Mouse (Mus musculus): ENCODE measurements around the gene Kdm4b. TPM values are rescaled to one million over a fixed set of nuclear protein-coding genes. Genes with fewer than 3 reads are reported as not detected.

Gene Kdm4b
- not detected in 2 replicates for polyA plus RNA-seq (2012; ENCODE audit: insufficient read depth, insufficient read length, low replicate concordance, missing spikeins)

DNA sequence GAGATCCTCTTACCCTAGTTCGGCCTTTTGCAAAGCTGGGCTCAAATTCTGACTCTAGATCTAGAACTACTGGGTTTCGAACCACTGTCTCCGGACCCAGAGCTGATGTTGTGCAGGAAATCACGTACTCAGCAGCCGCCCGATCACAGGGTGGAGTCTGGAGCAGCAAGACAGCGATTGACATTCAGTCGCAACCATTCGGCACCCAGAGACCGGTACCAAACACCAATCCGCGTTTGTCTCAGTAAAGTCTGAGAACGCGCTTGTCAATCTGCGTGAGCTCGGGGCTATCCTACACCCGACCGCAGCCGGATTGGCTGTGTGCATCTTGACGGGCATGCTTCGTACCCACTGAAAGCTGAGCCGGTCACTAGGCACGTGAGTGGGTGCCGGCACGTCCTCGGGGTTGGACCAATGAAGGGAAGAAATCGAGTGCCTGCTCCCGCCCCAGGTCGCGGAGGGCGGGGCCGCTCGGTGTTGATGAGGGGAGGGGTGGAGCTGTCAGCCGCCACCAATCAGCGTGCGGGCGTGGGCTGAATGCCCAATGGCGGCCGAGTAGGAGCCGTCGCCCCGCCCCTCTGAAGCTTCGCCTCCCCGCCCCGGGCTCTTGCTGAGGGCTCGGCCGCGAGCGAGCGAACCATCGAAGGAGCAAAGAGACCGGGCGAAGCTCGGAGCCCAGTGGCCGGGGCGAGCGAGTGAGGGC lies at the start of gene Kdm4b:
Gene Kdm4b (plus strand): TSS at position 613 of the 703 bp plus-strand sequence.
- Histone ChIP-seq H3K27ac (ENCODE audit: insufficient read depth, low read depth, low read length) (peak within 1 kb of the TSS; percentile 82), H3K4me3 (ENCODE audit: insufficient read depth, low read depth, low read length) (peak within 1 kb of the TSS; percentile 90), H3K4me1 (ENCODE audit: control insufficient read depth, insufficient read depth, low read length) (peaks cover 24% of the 10 kb centered on the region)
- TF ChIP-seq CTCF (IDR thresholded peaks at IDR 0.05; ENCODE audit: insufficient read depth, low read depth, low read length) = no peak
- TF ChIP-seq POLR2A (IDR thresholded peaks at IDR 0.05; ENCODE audit: insufficient read depth, low read depth, low read length) = peak; percentile 81
- WGBS = under 1% methylated on average over 57 of the region's 57 CpGs

DNA sequence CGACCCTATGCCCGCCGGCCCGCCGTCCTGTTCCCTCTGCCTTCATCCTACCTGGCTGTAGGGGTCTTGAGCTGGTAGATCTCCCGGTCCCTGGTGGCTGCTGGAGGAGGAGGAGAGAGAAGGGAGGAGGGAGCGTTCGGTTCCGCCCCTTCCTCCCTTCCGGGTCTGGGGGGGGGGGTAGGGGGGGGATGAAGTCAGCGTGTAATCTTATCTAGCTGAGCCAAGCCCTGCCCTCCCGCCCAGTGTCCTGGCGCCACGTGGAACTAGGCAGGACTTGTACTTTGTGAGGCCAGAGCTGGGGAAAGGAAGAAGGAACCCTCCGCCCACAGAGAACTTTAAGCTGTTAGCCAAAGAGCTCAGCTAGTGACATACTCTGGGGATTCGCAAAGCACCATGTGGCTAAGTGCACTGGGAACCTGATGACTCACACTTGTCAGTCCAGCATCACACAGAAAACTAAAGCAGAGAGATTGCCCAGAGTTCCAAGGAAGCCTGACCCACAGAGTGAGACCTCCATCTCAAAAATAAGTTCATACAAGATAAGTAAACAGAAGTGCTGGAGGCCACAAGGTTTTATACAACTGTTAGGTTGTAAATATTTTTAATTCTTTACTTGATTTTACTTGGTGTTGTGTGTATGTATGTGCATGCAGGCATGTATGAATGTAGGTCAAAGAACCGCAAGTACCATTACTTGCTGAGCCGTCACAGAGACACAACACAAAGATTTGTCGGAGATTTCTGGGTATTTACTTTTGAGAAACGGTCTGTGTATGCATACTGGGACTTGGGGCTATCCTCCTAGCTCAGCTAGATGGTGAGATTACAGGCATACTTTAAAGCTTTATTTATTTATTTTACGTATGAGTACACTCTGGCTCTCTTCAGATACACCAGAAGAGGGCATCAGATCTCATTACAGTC lies 49.0 kb upstream of the Kdm4b start, which contains the start of gene Ticam1:
Gene Ticam1 (minus strand): TSS at position 144 of the 924 bp plus-strand sequence.
- peak; percentile 45; the same call in 1 of the 2 replicates for TF ChIP-seq POLR2A (IDR thresholded peaks at IDR 0.05; ENCODE audit: insufficient read depth, low read depth, low read length)
- TF ChIP-seq CTCF (IDR thresholded peaks at IDR 0.05; ENCODE audit: insufficient read depth, low read depth, low read length) = no peak
- Histone ChIP-seq H3K4me3 (ENCODE audit: insufficient read depth, low read depth, low read length) (peak within 1 kb of the TSS; percentile 62), H3K27ac (ENCODE audit: insufficient read depth, low read depth, low read length) (peak within 1 kb of the TSS; percentile 62; the same call in 1 of the 2 replicates), H3K4me1 (ENCODE audit: control insufficient read depth, insufficient read depth, low read length) (peaks cover 17% of the 10 kb centered on the region; the same call in 1 of the 2 replicates)
- WGBS = 4% methylated on average over 21 of the region's 21 CpGs

DNA sequence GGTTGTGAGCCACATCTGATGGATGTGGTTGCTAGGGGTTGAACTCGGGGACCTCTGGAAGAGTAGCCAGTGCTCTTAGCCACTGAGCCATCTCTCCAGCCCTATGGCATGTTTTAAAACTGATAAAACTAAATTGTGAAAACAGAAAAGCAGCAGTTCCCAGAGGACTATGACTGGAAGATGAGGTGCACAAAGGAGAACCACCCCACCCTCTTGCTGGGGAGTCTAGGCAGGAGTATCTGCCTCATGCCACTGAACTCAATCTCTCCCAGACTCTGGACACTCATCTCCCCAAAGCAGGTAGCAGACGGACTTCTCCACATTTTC lies 48.3 kb upstream of the Kdm4b start:
- Histone ChIP-seq H3K27ac (ENCODE audit: insufficient read depth, low read depth, low read length) (0 out of 2 replicates have a peak overlapping the region, but pooled peaks have one; percentile 23), H3K4me3 (ENCODE audit: insufficient read depth, low read depth, low read length) (no peak overlapping the region), H3K4me1 (ENCODE audit: control insufficient read depth, insufficient read depth, low read length) (peaks cover 11% of the 10 kb centered on the region; the same call in 1 of the 2 replicates)
- TF ChIP-seq CTCF (IDR thresholded peaks at IDR 0.05; ENCODE audit: insufficient read depth, low read depth, low read length) (no peak), POLR2A (IDR thresholded peaks at IDR 0.05; ENCODE audit: insufficient read depth, low read depth, low read length) (no peak)
- 49% methylated on average over 2 of the region's 2 CpGs for WGBS

DNA sequence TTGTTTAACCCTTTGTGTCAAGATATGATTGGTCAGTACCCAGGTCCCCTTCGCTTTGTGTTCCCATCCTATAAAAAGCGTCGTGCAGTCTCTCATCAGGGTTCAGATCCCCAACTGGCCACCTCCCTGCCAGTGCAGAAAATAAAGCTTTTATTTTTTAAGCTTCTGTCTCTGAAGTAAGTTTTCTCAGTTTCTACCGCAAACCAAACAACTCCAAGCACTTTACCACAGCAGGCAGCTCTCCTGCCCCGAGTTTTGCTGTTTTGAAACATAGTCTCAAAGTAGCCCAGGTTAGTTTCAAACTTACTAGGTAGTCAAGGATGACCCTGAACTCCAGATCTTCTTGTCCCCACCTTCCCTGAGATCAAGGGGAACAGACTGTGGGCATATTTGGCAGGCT lies 47.5 kb upstream of the Kdm4b start:
- no peak overlapping the region for H3K4me3 ChIP-seq (ENCODE audit: insufficient read depth, low read depth, low read length)
- 91% methylated on average over 5 of the region's 5 CpGs for WGBS
- H3K4me1 ChIP-seq (ENCODE audit: control insufficient read depth, insufficient read depth, low read length) = peaks cover 14% of the 10 kb centered on the region; the same call in 1 of the 2 replicates
- H3K27ac ChIP-seq (ENCODE audit: insufficient read depth, low read depth, low read length) = no peak overlapping the region
- TF ChIP-seq POLR2A (IDR thresholded peaks at IDR 0.05; ENCODE audit: insufficient read depth, low read depth, low read length) = no peak
- no peak for TF ChIP-seq CTCF (IDR thresholded peaks at IDR 0.05; ENCODE audit: insufficient read depth, low read depth, low read length)

DNA sequence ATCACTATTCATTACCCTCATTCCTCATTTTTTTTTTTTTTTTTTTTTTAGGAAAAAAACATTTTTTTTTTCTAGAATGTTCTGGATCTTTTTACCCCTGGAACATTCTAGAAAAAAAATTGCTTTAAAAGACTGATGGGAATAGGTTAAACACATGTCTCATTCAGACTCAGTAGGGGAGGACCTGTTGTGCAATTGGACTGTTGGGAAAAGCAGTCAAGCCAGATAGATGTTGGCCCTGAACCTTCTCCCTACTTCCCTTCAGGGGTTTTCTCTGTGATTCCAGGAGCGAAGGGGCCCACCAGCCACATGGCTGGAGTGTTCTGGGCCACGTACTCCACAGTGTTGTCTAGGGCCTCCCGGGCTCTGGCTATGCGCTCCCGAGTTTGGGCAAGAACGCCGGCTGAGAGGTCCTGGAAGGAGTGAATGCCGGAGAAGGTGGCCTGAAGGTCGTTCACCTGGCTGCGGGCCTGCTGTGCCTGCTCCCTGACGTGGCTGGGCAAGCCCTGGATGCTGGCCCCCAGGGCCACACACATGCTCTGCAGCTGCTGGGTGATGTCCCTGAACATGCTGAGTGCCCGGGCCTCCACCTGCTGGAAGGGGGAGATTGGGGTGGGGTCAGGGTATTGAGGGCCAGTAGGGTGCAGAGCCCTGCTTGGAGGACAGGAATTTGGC lies 46.2 kb upstream of the Kdm4b start:
- no peak overlapping the region for H3K4me3 ChIP-seq (ENCODE audit: insufficient read depth, low read depth, low read length)
- no peak for TF ChIP-seq POLR2A (IDR thresholded peaks at IDR 0.05; ENCODE audit: insufficient read depth, low read depth, low read length)
- TF ChIP-seq CTCF (IDR thresholded peaks at IDR 0.05; ENCODE audit: insufficient read depth, low read depth, low read length) = no peak
- H3K4me1 ChIP-seq (ENCODE audit: control insufficient read depth, insufficient read depth, low read length) = peaks cover 15% of the 10 kb centered on the region; the same call in 1 of the 2 replicates
- H3K27ac ChIP-seq (ENCODE audit: insufficient read depth, low read depth, low read length) = no peak overlapping the region
- 88% methylated on average over 12 of the region's 12 CpGs for WGBS

DNA sequence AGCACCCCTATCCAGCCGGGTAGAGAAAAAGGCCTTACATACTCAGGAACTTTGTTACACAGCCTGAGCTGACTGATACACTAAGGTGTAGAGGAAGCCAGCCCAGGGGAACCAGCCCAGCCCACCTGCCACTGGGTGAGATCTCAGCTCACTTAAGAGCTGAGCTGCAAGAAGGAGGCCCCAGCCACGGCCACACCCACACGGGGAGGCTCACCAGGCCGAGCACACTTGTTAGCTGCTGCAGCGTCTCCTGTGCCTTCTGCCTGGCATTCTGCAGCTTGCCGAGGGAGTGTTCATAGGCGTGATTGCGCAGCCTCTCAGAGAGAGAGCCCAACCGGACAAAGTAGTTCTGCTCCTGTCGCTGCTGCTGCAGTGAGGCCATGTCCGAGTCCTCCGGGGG lies 44.7 kb upstream of the Kdm4b start:
- TF ChIP-seq POLR2A (IDR thresholded peaks at IDR 0.05; ENCODE audit: insufficient read depth, low read depth, low read length) (no peak), CTCF (IDR thresholded peaks at IDR 0.05; ENCODE audit: insufficient read depth, low read depth, low read length) (no peak)
- Histone ChIP-seq H3K4me1 (ENCODE audit: control insufficient read depth, insufficient read depth, low read length) (peaks cover 12% of the 10 kb centered on the region; the same call in 1 of the 2 replicates), H3K27ac (ENCODE audit: insufficient read depth, low read depth, low read length) (no peak overlapping the region), H3K4me3 (ENCODE audit: insufficient read depth, low read depth, low read length) (no peak overlapping the region)
- WGBS = 90% methylated on average over 12 of the region's 12 CpGs

DNA sequence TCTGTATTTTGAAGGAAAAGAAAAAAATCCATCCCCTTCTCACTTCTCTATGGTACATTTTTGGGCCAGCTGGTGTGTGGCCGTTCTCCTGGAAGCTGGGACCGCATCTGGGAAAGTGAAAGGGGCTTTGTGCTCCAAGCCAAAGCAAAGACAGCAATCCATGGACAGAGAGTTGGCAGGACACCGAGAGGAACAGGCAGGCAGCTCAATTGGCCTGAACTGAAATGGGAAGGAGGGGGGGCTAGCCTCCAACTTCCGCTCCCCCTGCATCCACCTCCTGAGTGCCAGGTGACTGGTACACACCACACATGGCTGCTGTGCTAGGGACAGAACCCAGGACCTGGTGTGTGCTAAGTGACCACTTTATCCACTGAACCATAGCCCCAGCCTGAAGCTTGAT lies 43.1 kb upstream of the Kdm4b start:
- WGBS = 48% methylated on average over 4 of the region's 4 CpGs

DNA sequence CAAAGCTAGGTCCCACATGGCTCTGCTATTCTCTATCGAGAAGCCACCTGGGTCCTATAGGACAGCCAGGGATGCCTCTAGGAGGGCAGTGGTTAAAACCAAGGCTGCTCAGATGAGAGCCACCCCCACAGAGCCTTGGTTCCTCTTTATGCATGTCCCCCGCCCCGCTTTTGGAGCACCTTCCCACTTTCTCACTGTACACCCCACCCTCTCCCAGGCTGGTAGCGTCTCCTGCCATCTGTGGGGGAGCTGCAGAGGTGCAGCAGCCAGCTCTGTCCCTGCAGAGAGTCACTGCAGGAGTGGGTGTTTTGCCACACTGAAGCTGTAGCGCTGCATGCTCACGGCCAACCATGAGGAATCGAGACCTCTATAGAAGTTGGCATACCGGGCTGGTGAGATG lies 42.5 kb upstream of the Kdm4b start:
- peak overlapping the region; percentile 16; the same call in 1 of the 2 replicates for H3K27ac ChIP-seq (ENCODE audit: insufficient read depth, low read depth, low read length)
- WGBS = 62% methylated on average over 8 of the region's 8 CpGs
- no peak for TF ChIP-seq CTCF (IDR thresholded peaks at IDR 0.05; ENCODE audit: insufficient read depth, low read depth, low read length)
- no peak for TF ChIP-seq POLR2A (IDR thresholded peaks at IDR 0.05; ENCODE audit: insufficient read depth, low read depth, low read length)

More for the DNA sequence above, 43.1 kb upstream of the Kdm4b start:
- no peak overlapping the region for H3K4me3 ChIP-seq (ENCODE audit: insufficient read depth, low read depth, low read length)
- 0 out of 2 replicates have a peak, but pooled peaks cover 4% of the 10 kb centered on the region for H3K4me1 ChIP-seq (ENCODE audit: control insufficient read depth, insufficient read depth, low read length)
- peak overlapping the region; percentile 16; the same call in 1 of the 2 replicates for H3K27ac ChIP-seq (ENCODE audit: insufficient read depth, low read depth, low read length)
- no peak for TF ChIP-seq POLR2A (IDR thresholded peaks at IDR 0.05; ENCODE audit: insufficient read depth, low read depth, low read length)
- no peak for TF ChIP-seq CTCF (IDR thresholded peaks at IDR 0.05; ENCODE audit: insufficient read depth, low read depth, low read length)

More for the DNA sequence above, 42.5 kb upstream of the Kdm4b start:
- Histone ChIP-seq H3K4me3 (ENCODE audit: insufficient read depth, low read depth, low read length) (no peak overlapping the region), H3K4me1 (ENCODE audit: control insufficient read depth, insufficient read depth, low read length) (0 out of 2 replicates have a peak, but pooled peaks cover 4% of the 10 kb centered on the region)

All from olfactory bulb, adult 2 months (tissue).